Mouse (Mus musculus): ENCODE measurements around the gene Ermp1. TPM values are rescaled to one million over a fixed set of nuclear protein-coding genes. Genes with fewer than 3 reads are reported as not detected.

Gene Ermp1
- 24.4 and 26.8 TPM in 2 replicates for polyA plus RNA-seq (2012; rRNA removed)

GRCm38 (mm10) chr19:29647651-29648549 is at the start of gene Ermp1:
Gene Ermp1, minus strand, starts transcription at chr19:29648415.
- peak; percentile 91 to 99 for DNase-seq (ENCODE audit: extremely low spot score in 1 of 2, low spot score in 1 of 2)

GRCm38 (mm10) chr19:29697245-29697874 is 49.1 kb upstream of the Ermp1 start, which contains the start of gene Mlana:
Gene Mlana, plus strand, starts transcription at chr19:29697824.
- DNase-seq (ENCODE audit: extremely low spot score in 1 of 2, low spot score in 1 of 2) = peak in 1 of 2 experiments; percentile 6

GRCm38 (mm10) chr19:29696840-29697239 is 48.6 kb upstream of the Ermp1 start:
- no peak for DNase-seq (ENCODE audit: extremely low spot score in 1 of 2, low spot score in 1 of 2)

GRCm38 (mm10) chr19:29696309-29696708 is 48.1 kb upstream of the Ermp1 start:
- DNase-seq (ENCODE audit: extremely low spot score in 1 of 2, low spot score in 1 of 2) = peak in 1 of 2 experiments; percentile 55

GRCm38 (mm10) chr19:29695071-29695470 is 46.9 kb upstream of the Ermp1 start:
- no peak for DNase-seq (ENCODE audit: extremely low spot score in 1 of 2, low spot score in 1 of 2)

GRCm38 (mm10) chr19:29683844-29684540 is 35.8 kb upstream of the Ermp1 start:
- DNase-seq (ENCODE audit: extremely low spot score in 1 of 2, low spot score in 1 of 2) = peak; percentile 48 to 95

- no peak for DNase-seq (ENCODE audit: extremely low spot score in 1 of 2, low spot score in 1 of 2)
Observed at GRCm38 (mm10) chr19:29680182-29681152, 32.3 kb upstream of the Ermp1 start.

- DNase-seq (ENCODE audit: extremely low spot score in 1 of 2, low spot score in 1 of 2) = no peak
Observed at GRCm38 (mm10) chr19:29678181-29678778, 30.1 kb upstream of the Ermp1 start.

- DNase-seq (ENCODE audit: extremely low spot score in 1 of 2, low spot score in 1 of 2) = no peak
Observed at GRCm38 (mm10) chr19:29676479-29677193, 28.4 kb upstream of the Ermp1 start.

- no peak for DNase-seq (ENCODE audit: extremely low spot score in 1 of 2, low spot score in 1 of 2)
Observed at GRCm38 (mm10) chr19:29675562-29676078, 27.4 kb upstream of the Ermp1 start.

GRCm38 (mm10) chr19:29674946-29675345 is 26.7 kb upstream of the Ermp1 start:
- DNase-seq (ENCODE audit: extremely low spot score in 1 of 2, low spot score in 1 of 2) = no peak

- no peak for DNase-seq (ENCODE audit: extremely low spot score in 1 of 2, low spot score in 1 of 2)
Observed at GRCm38 (mm10) chr19:29672660-29673059, 24.4 kb upstream of the Ermp1 start.

GRCm38 (mm10) chr19:29671160-29671559 is 22.9 kb upstream of the Ermp1 start:
- no peak for DNase-seq (ENCODE audit: extremely low spot score in 1 of 2, low spot score in 1 of 2)

GRCm38 (mm10) chr19:29670247-29670646 is 22.0 kb upstream of the Ermp1 start:
- DNase-seq (ENCODE audit: extremely low spot score in 1 of 2, low spot score in 1 of 2) = no peak

GRCm38 (mm10) chr19:29668135-29668534 is 19.9 kb upstream of the Ermp1 start:
- no peak for DNase-seq (ENCODE audit: extremely low spot score in 1 of 2, low spot score in 1 of 2)

GRCm38 (mm10) chr19:29666965-29667594 is 18.9 kb upstream of the Ermp1 start:
- DNase-seq (ENCODE audit: extremely low spot score in 1 of 2, low spot score in 1 of 2) = no peak

GRCm38 (mm10) chr19:29666164-29666563 is 17.9 kb upstream of the Ermp1 start:
- no peak for DNase-seq (ENCODE audit: extremely low spot score in 1 of 2, low spot score in 1 of 2)

- no peak for DNase-seq (ENCODE audit: extremely low spot score in 1 of 2, low spot score in 1 of 2)
Observed at GRCm38 (mm10) chr19:29664934-29665333, 16.7 kb upstream of the Ermp1 start.
